Mouse (Mus musculus) hindbrain, postnatal 0 days (tissue): ENCODE results near the gene Gm20388. TPM values are rescaled to one million over a fixed set of nuclear protein-coding genes. Genes with fewer than 3 reads are reported as not detected.

Source experiments
- ATAC-seq: fragments of 200-750 bp; cut with Nextera tagmentation; 2 replicates; pipeline ENCODE4 v1.8.0; 2017; ENCODE audit warnings: mild to moderate bottlenecking, moderate TSS enrichment, moderate library complexity
- DNase-seq: peaks from one replicate; pipeline ENCODE4 v3.0.0-alpha.2; 2015; ENCODE audit warnings: low spot score
- H3K27ac ChIP-seq: fragments of 300-500 bp; sonication (generic); 2 replicates; pipeline ENCODE4 v1.5.1; 2014; ENCODE audit warnings: mild to moderate bottlenecking
- H3K27me3 ChIP-seq: fragments of 300-500 bp; sonication (generic); 2 replicates; pipeline ENCODE4 v1.6.1; 2014; ENCODE audit warnings: low read length, mixed read lengths; ENCODE audit not compliant: insufficient read depth
- H3K36me3 ChIP-seq: fragments of 300-500 bp; sonication (generic); 2 replicates; pipeline ENCODE4 v1.6.1; 2014; ENCODE audit warnings: low read length, mixed read lengths; ENCODE audit not compliant: insufficient read depth
- H3K4me1 ChIP-seq: fragments of 300-500 bp; sonication (generic); 2 replicates; pipeline ENCODE4 v1.6.1; 2014; ENCODE audit warnings: antibody characterized with exemption, low read length, mixed read lengths; ENCODE audit not compliant: insufficient read depth
- H3K4me2 ChIP-seq: fragments of 300-500 bp; sonication (generic); 2 replicates; pipeline ENCODE4 v1.6.1; 2014; ENCODE audit warnings: low read depth, mild to moderate bottlenecking, low read length, moderate library complexity, mixed read lengths
- H3K4me3 ChIP-seq: fragments of 300-500 bp; sonication (generic); 2 replicates; pipeline ENCODE4 v1.5.1; 2014; ENCODE audit warnings: low read length
- H3K9ac ChIP-seq: fragments of 300-500 bp; sonication (generic); replicated peaks from 2 replicates; pipeline ENCODE4 v1.6.1; 2014; ENCODE audit warnings: mild to moderate bottlenecking, low read length, moderate library complexity, mixed read lengths
- H3K9me3 ChIP-seq: fragments of 300-500 bp; sonication (generic); 2 replicates; pipeline ENCODE4 v1.6.1; 2016; ENCODE audit warnings: low read length, mixed read lengths
- CTCF ChIP-seq: IDR thresholded peaks from 2 replicates; pipeline ENCODE4 v1.5.1; 2016; ENCODE audit warnings: antibody characterized with exemption, control low read depth, low read depth
- WGBS: fragments of 180-500 bp; shearing (Covaris S2); extraction: QIAGEN DNeasy Blood & Tissue Kit; methylation state at CpG from one replicate; pipeline ENCODE4 v1.1.7; 2014; 5-methylcytosine and 5-hydroxymethylcytosine counted together
- polyA plus RNA-seq: library from polyadenylated mRNA; unstranded; fragments of >200 nt; fragmentation: Nextera tagmentation; extraction: Ambion mirVana; gene quantifications from 2 replicates; pipeline ENCODE4 v1.2.1, GENCODE M21; 2015
- total RNA-seq: library from RNA; depleted of rRNA; stranded (reverse); fragments of >200 nt; gene quantifications from 2 replicates; pipeline ENCODE4 v1.2.3, GENCODE M21; 2014

Gm20388 gene
- total and polyA plus RNA-seq, 2 experiments from 2014 or later: 71.3 TPM; not detected in 1

GRCm38 (mm10) chr8:122106270-122106669, 2195.6 kb downstream of the Gm20388 start:
- Histone ChIP-seq H3K9ac (0 out of 2 replicates have a peak overlapping the region, but pooled peaks have one; percentile 9), H3K9me3 (no peaks in the 10 kb centered on the region), H3K4me2 (no peak overlapping the region), H3K4me3 (no peak overlapping the region), H3K36me3 (no peaks in the 10 kb centered on the region), H3K4me1 (peaks cover 14% of the 10 kb centered on the region; the same call in 1 of the 2 replicates), H3K27me3 (no peaks in the 10 kb centered on the region), H3K27ac (no peak overlapping the region)
- DNase-seq: peak; percentile 83
- 19% methylated on average over 9 of the region's 9 CpGs for WGBS
- ATAC-seq: peak; percentile 33; the same call in 1 of the 2 replicates
- TF ChIP-seq CTCF: no peak

GRCm38 (mm10) chr8:122110240-122110866, 2199.7 kb downstream of the Gm20388 start:
- WGBS: 58% methylated on average over 20 of the region's 20 CpGs
- no peak overlapping the region for H3K4me2 ChIP-seq
- no peak overlapping the region for H3K27ac ChIP-seq
- DNase-seq (peak; percentile 33), ATAC-seq (peak; percentile 46; the same call in 1 of the 2 replicates)
- no peak for TF ChIP-seq CTCF
- peaks cover 9% of the 10 kb centered on the region; the same call in 1 of the 2 replicates for H3K4me1 ChIP-seq
- no peak overlapping the region for H3K4me3 ChIP-seq
- no peaks in the 10 kb centered on the region for H3K9me3 ChIP-seq
- no peaks in the 10 kb centered on the region for H3K36me3 ChIP-seq
- no peaks in the 10 kb centered on the region for H3K27me3 ChIP-seq
- H3K9ac ChIP-seq: no peak overlapping the region

GRCm38 (mm10) chr8:122110867-122111253, 2200.2 kb downstream of the Gm20388 start:
- H3K27ac ChIP-seq: no peak overlapping the region
- WGBS: 38% methylated on average over 6 of the region's 6 CpGs
- ATAC-seq (no peak), DNase-seq (no peak)
- H3K9me3 ChIP-seq: no peaks in the 10 kb centered on the region
- no peak for TF ChIP-seq CTCF
- no peak overlapping the region for H3K4me2 ChIP-seq
- H3K36me3 ChIP-seq: no peaks in the 10 kb centered on the region
- H3K9ac ChIP-seq: no peak overlapping the region
- peaks cover 9% of the 10 kb centered on the region; the same call in 1 of the 2 replicates for H3K4me1 ChIP-seq
- H3K4me3 ChIP-seq: no peak overlapping the region
- no peaks in the 10 kb centered on the region for H3K27me3 ChIP-seq

GRCm38 (mm10) chr8:122111745-122112144, 2201.1 kb downstream of the Gm20388 start:
- H3K4me2 ChIP-seq: no peak overlapping the region
- no peak overlapping the region for H3K27ac ChIP-seq
- DNase-seq (no peak), ATAC-seq (no peak)
- H3K9me3 ChIP-seq: no peaks in the 10 kb centered on the region
- H3K4me3 ChIP-seq: no peak overlapping the region
- no peaks in the 10 kb centered on the region for H3K36me3 ChIP-seq
- 48% methylated on average over 11 of the region's 11 CpGs for WGBS
- H3K27me3 ChIP-seq: no peaks in the 10 kb centered on the region
- TF ChIP-seq CTCF: no peak
- H3K4me1 ChIP-seq: peaks cover 1% of the 10 kb centered on the region; the same call in 1 of the 2 replicates
- no peak overlapping the region for H3K9ac ChIP-seq

GRCm38 (mm10) chr8:122112264-122112965, 2201.8 kb downstream of the Gm20388 start:
- no peaks in the 10 kb centered on the region for H3K27me3 ChIP-seq
- no peak overlapping the region for H3K4me2 ChIP-seq
- TF ChIP-seq CTCF: no peak
- 74% methylated on average over 14 of the region's 14 CpGs for WGBS
- H3K36me3 ChIP-seq: no peaks in the 10 kb centered on the region
- H3K27ac ChIP-seq: no peak overlapping the region
- no peaks in the 10 kb centered on the region for H3K9me3 ChIP-seq
- ATAC-seq (no peak), DNase-seq (no peak)
- no peak overlapping the region for H3K9ac ChIP-seq
- no peaks in the 10 kb centered on the region for H3K4me1 ChIP-seq
- no peak overlapping the region for H3K4me3 ChIP-seq

GRCm38 (mm10) chr8:122114890-122115289, 2204.2 kb downstream of the Gm20388 start:
- Histone ChIP-seq H3K4me3 (no peak overlapping the region), H3K27me3 (no peaks in the 10 kb centered on the region), H3K4me2 (no peak overlapping the region), H3K27ac (no peak overlapping the region), H3K36me3 (no peaks in the 10 kb centered on the region), H3K9ac (no peak overlapping the region), H3K4me1 (no peaks in the 10 kb centered on the region), H3K9me3 (no peaks in the 10 kb centered on the region)
- DNase-seq: no peak
- whole genome bisulfite sequencing: 81% methylated on average over 2 of the region's 2 CpGs
- no peak for TF ChIP-seq CTCF
- no peak for ATAC-seq
